ENCODE assay signal across 8 mouse cellular contexts in genomic region chr2:65337378-65338140, GRCm38 (mm10). TPM values are rescaled to one million over a fixed set of nuclear protein-coding genes. Genes with fewer than 3 reads are reported as not detected.
DNase-seq lines count a peak whose midpoint lies in the region; ATAC-seq and TF ChIP-seq lines count a peak whose summit lies in the region.

No protein-coding gene starts in this region.

- ATAC-seq in forebrain, embryonic 13.5 days, result peak; percentile 87

- H3K27me3 ChIP-seq in forebrain, embryonic 13.5 days, result no peaks in the 10 kb centered on the region

- peak; percentile 77 for TF ChIP-seq CTCF in lung, adult 2 months (IDR thresholded peaks at IDR 0.05; ENCODE audit: insufficient read depth, low read length)

- DNase-seq in CD4-positive helper T cell, adult 2 months (ENCODE audit: low read depth, low spot score), result peak; percentile 60
- DNase-seq in adrenal gland, postnatal 10 days, result peak; percentile 75
- DNase-seq in heart, postnatal 4 days, result peak; percentile 67
- peak; percentile 13 for DNase-seq in large intestine, adult 2 months (ENCODE audit: low read depth, low spot score)
- DNase-seq in lung, adult 2 months, result peak; percentile 9
- peak; percentile 70 for DNase-seq in retina, postnatal 1 day
- no peak for DNase-seq in spleen, adult 18-20 months

- H3K4me1 ChIP-seq in forebrain, embryonic 13.5 days, result peaks cover 6% of the 10 kb centered on the region; the same call in 1 of the 2 replicates
- peaks cover 4% of the 10 kb centered on the region for H3K4me1 ChIP-seq in lung, adult 2 months (ENCODE audit: control insufficient read depth, insufficient read depth, low read length)

- no peak overlapping the region for H3K4me3 ChIP-seq in forebrain, embryonic 13.5 days
- no peak overlapping the region for H3K4me3 ChIP-seq in lung, adult 2 months (replicated peaks; ENCODE audit: extremely low read depth, low read depth, low read length)

- no peak overlapping the region for H3K27ac ChIP-seq in forebrain, embryonic 13.5 days

- no peaks in the 10 kb centered on the region for H3K9me3 ChIP-seq in forebrain, embryonic 13.5 days (replicated peaks)

- H3K4me2 ChIP-seq in forebrain, embryonic 13.5 days, result peak overlapping the region; percentile 27; the same call in 1 of the 2 replicates

- TF ChIP-seq POLR2A in lung, adult 2 months (IDR thresholded peaks at IDR 0.05; ENCODE audit: borderline replicate concordance, extremely low read depth, low read depth, low read length), result no peak

- no peak overlapping the region for H3K9ac ChIP-seq in forebrain, embryonic 13.5 days

- no peaks in the 10 kb centered on the region for H3K36me3 ChIP-seq in forebrain, embryonic 13.5 days (ENCODE audit: poor library complexity, severe bottlenecking)

- 13% methylated on average over 14 of the region's 14 CpGs for WGBS in forebrain, embryonic 13.5 days
- 21% methylated on average over 14 of the region's 14 CpGs for WGBS in large intestine, adult 2 months
- 19% methylated on average over 13 of the region's 14 CpGs for WGBS in lung, adult 2 months

RNA-seq across cellular contexts. Expression of gene Slc38a11, which starts 26.3 kb away (rescaled TPM):
- total RNA-seq in adrenal gland, postnatal 10 days (2021), result 10 to 100 TPM; 20.9 to 22.6 TPM
- polyA plus RNA-seq in forebrain, embryonic 13.5 days (2015; fragmentation: Nextera tagmentation; extraction: Ambion mirVana), result 0.80 and 1.1 TPM in 2 replicates
- 1 to 10 TPM; 1.0 to 1.1 TPM for total RNA-seq in heart, postnatal 4 days (2021)
- 0.30 and 0.46 TPM in 2 replicates for polyA plus RNA-seq in large intestine, adult 2 months (2012; rRNA removed)
- polyA plus RNA-seq in lung, adult 2 months (2012; rRNA removed), result 0.62 and 1.2 TPM in 2 replicates

Comparison
In these comparisons a context has a peak if more than half of its experiments do, and no peak if none do; other contexts are left out.
1. DNase-seq: peak in CD4-positive helper T cell, adult 2 months (single experiment), adrenal gland, postnatal 10 days (single experiment), heart, postnatal 4 days (single experiment), large intestine, adult 2 months (single experiment), lung, adult 2 months (single experiment) and retina, postnatal 1 day (single experiment); none in spleen, adult 18-20 months (0 of 2).